Mouse (Mus musculus) MEL (cell line): ENCODE data around the gene Ablim2. TPM values are rescaled to one million over a fixed set of nuclear protein-coding genes. Genes with fewer than 3 reads are reported as not detected.

Experiments used
- DNase-seq: peaks from one replicate; pipeline ENCODE4 v3.0.0; 2011; ENCODE audit warnings: low read depth, low spot score
- H3K27ac ChIP-seq: 2 replicates; pipeline ENCODE4 v1.5.1; 2012; ENCODE audit warnings: low read depth, mild to moderate bottlenecking, control low read depth, low read length, moderate library complexity; ENCODE audit not compliant: control insufficient read depth
- H3K27me3 ChIP-seq, 2 experiments: fragments of 150-350 bp in 1 of 2; sonication (generic) in 1 of 2; 2 replicates each; pipeline ENCODE4 v1.6.1; 2012; ENCODE audit warnings: low read length in 2 of 2, mild to moderate bottlenecking in 2 of 2, improper control_type of control experiment in 1 of 2, moderate library complexity in 1 of 2; ENCODE audit not compliant: insufficient read depth in 2 of 2, control insufficient read depth in 1 of 2
- H3K36me3 ChIP-seq, 2 experiments: 2 replicates each; pipeline ENCODE4 v1.6.1; 2012 to 2014; ENCODE audit warnings: low read length in 2 of 2, improper control_type of control experiment in 1 of 2, inconsistent platforms in 1 of 2, mild to moderate bottlenecking in 1 of 2; ENCODE audit not compliant: insufficient read depth in 2 of 2, control insufficient read depth in 1 of 2
- H3K4me1 ChIP-seq, 2 experiments: fragments of 150-350 bp in 1 of 2; sonication (generic) in 1 of 2; 2 replicates each; pipeline ENCODE4 v1.6.1; 2012; ENCODE audit warnings: low read length in 2 of 2, improper control_type of control experiment in 1 of 2, mild to moderate bottlenecking in 1 of 2; ENCODE audit not compliant: insufficient read depth in 2 of 2, control insufficient read depth in 1 of 2
- H3K4me3 ChIP-seq, 2 experiments: fragments of 150-350 bp in 1 of 2; sonication (generic) in 1 of 2; 2 replicates each; pipeline ENCODE4 v1.5.1; 2012; ENCODE audit warnings: low read depth in 2 of 2, low read length in 2 of 2, mild to moderate bottlenecking in 2 of 2, moderate library complexity in 2 of 2, control low read depth in 1 of 2, improper control_type of control experiment in 1 of 2; ENCODE audit not compliant: control insufficient read depth in 1 of 2, insufficient read depth in 1 of 2
- H3K79me2 ChIP-seq: 2 replicates; pipeline ENCODE4 v1.6.1; 2012; ENCODE audit warnings: mild to moderate bottlenecking, low read length, moderate library complexity; ENCODE audit not compliant: control insufficient read depth, poor library complexity, insufficient read depth
- H3K9ac ChIP-seq: 2 replicates; pipeline ENCODE4 v1.6.1; 2012; ENCODE audit warnings: low read depth, mild to moderate bottlenecking, control low read depth, low read length, moderate library complexity; ENCODE audit not compliant: control insufficient read depth, poor library complexity, severe bottlenecking
- H3K9me3 ChIP-seq: fragments of 150-350 bp; sonication (generic); replicated peaks from 2 replicates; pipeline ENCODE4 v1.6.1; 2012; ENCODE audit warnings: mild to moderate bottlenecking, low read length, improper control_type of control experiment, moderate library complexity; ENCODE audit not compliant: insufficient read depth
- CTCF ChIP-seq, 3 experiments: IDR thresholded peaks in 2 of 3; conservative IDR thresholded peaks in 1 of 3; 2 replicates each; pipeline ENCODE4 v1.5.1; 2011 to 2012; ENCODE audit warnings: low read length in 3 of 3, low read depth in 2 of 3, mild to moderate bottlenecking in 2 of 3, improper control_type of control experiment in 1 of 3, inconsistent platforms in 1 of 3, mixed read lengths in 1 of 3, moderate library complexity in 1 of 3; ENCODE audit not compliant: control insufficient read depth in 1 of 3, insufficient read depth in 1 of 3, poor library complexity in 1 of 3, severe bottlenecking in 1 of 3
- E2F4 ChIP-seq: IDR thresholded peaks from 2 replicates; pipeline ENCODE4 v1.6.1; 2011; ENCODE audit warnings: low read depth, low read length, improper control_type of control experiment, borderline replicate concordance
- ETS1 ChIP-seq: IDR thresholded peaks from 2 replicates; pipeline ENCODE4 v1.6.1; 2012; ENCODE audit warnings: low read depth, mild to moderate bottlenecking, inconsistent platforms, low read length, improper control_type of control experiment, moderate library complexity
- GABPA ChIP-seq: IDR thresholded peaks from 2 replicates; pipeline ENCODE4 v1.6.1; 2012; ENCODE audit warnings: low read depth, mild to moderate bottlenecking, inconsistent platforms, low read length, improper control_type of control experiment, moderate library complexity
- GATA1 ChIP-seq: IDR thresholded peaks from 2 replicates; pipeline ENCODE4 v1.6.1; 2011; ENCODE audit warnings: low read depth, low read length, improper control_type of control experiment
- HCFC1 ChIP-seq: IDR thresholded peaks from 2 replicates; pipeline ENCODE4 v1.6.1; 2012; ENCODE audit warnings: low read depth, mild to moderate bottlenecking, inconsistent platforms, low read length, improper control_type of control experiment, moderate library complexity
- JUND ChIP-seq: IDR thresholded peaks from 2 replicates; pipeline ENCODE4 v1.6.1; 2011; ENCODE audit warnings: low read depth, mild to moderate bottlenecking, improper control_type of control experiment, low read length
- MEF2A ChIP-seq: IDR thresholded peaks from 2 replicates; pipeline ENCODE4 v1.6.1; 2014; ENCODE audit warnings: low read depth, mild to moderate bottlenecking, inconsistent platforms, low read length, improper control_type of control experiment; ENCODE audit not compliant: poor library complexity, insufficient replicate concordance, severe bottlenecking; ENCODE audit errors: extremely low read depth
- MYC ChIP-seq: IDR thresholded peaks from 2 replicates; pipeline ENCODE4 v1.6.1; 2011; ENCODE audit warnings: low read depth, mild to moderate bottlenecking, low read length, improper control_type of control experiment, moderate library complexity
- NELFE ChIP-seq: IDR thresholded peaks from 2 replicates; pipeline ENCODE4 v1.6.1; 2011; ENCODE audit warnings: low read depth, low read length, improper control_type of control experiment
- POLR2A ChIP-seq, 2 experiments: IDR thresholded peaks; 2 replicates each; pipeline ENCODE4 v1.6.1; 2011 to 2012; ENCODE audit warnings: low read length in 2 of 2, mild to moderate bottlenecking in 2 of 2, control low read depth in 1 of 2, improper control_type of control experiment in 1 of 2, low read depth in 1 of 2, moderate library complexity in 1 of 2; ENCODE audit not compliant: control insufficient read depth in 1 of 2, insufficient read depth in 1 of 2, poor library complexity in 1 of 2
- POLR2AphosphoS2 ChIP-seq: IDR thresholded peaks from 2 replicates; pipeline ENCODE4 v1.6.1; 2011; ENCODE audit warnings: low read length, improper control_type of control experiment
- RAD21 ChIP-seq: IDR thresholded peaks from 2 replicates; pipeline ENCODE4 v1.6.1; 2011; ENCODE audit warnings: mild to moderate bottlenecking, low read depth, low read length, improper control_type of control experiment
- RCOR1 ChIP-seq: IDR thresholded peaks from 2 replicates; pipeline ENCODE4 v1.6.1; 2012; ENCODE audit warnings: low read depth, mild to moderate bottlenecking, inconsistent platforms, low read length, improper control_type of control experiment
- SMC3 ChIP-seq: IDR thresholded peaks from 2 replicates; pipeline ENCODE4 v1.6.1; 2011; ENCODE audit warnings: low read depth, low read length, improper control_type of control experiment
- TBP ChIP-seq: IDR thresholded peaks from 2 replicates; pipeline ENCODE4 v1.8.0; 2011; ENCODE audit warnings: low read depth, low read length, improper control_type of control experiment
- TCF12 ChIP-seq: IDR thresholded peaks from 2 replicates; pipeline ENCODE4 v1.6.1; 2014; ENCODE audit warnings: low read depth, mild to moderate bottlenecking, inconsistent platforms, low read length, improper control_type of control experiment, moderate library complexity
- USF1 ChIP-seq: IDR thresholded peaks from 2 replicates; pipeline ENCODE4 v1.6.1; 2014; ENCODE audit warnings: low read depth, mild to moderate bottlenecking, inconsistent platforms, low read length, improper control_type of control experiment, moderate library complexity
- USF2 ChIP-seq, 2 experiments: IDR thresholded peaks; 2 replicates each; pipeline ENCODE4 v1.6.1; 2011 to 2012; ENCODE audit warnings: improper control_type of control experiment in 2 of 2, low read length in 2 of 2, borderline replicate concordance in 1 of 2, inconsistent platforms in 1 of 2, low read depth in 1 of 2, mild to moderate bottlenecking in 1 of 2; ENCODE audit not compliant: insufficient read depth in 1 of 2
- polyA plus RNA-seq, 2 experiments: library from polyadenylated mRNA; stranded (reverse) in 1 of 2; unstranded in 1 of 2; fragments of >175 nt in 1 of 2; fragments of >200 nt in 1 of 2; gene quantifications; 2 replicates each; pipeline versions ENCODE4 v1.2.1 to v1.2.4; 2012; ENCODE audit warnings: low replicate concordance in 2 of 2, low read depth in 1 of 2; ENCODE audit not compliant: insufficient read length in 2 of 2, insufficient read depth in 1 of 2, missing spikeins in 1 of 2
- total RNA-seq: library from RNA; depleted of rRNA; stranded (reverse); fragments of 300-350 nt; gene quantifications from 2 replicates; pipeline ENCODE4 v1.2.3, GENCODE M21; 2012

Gene Ablim2
- total and polyA plus RNA-seq, 3 experiments = not detected

DNA sequence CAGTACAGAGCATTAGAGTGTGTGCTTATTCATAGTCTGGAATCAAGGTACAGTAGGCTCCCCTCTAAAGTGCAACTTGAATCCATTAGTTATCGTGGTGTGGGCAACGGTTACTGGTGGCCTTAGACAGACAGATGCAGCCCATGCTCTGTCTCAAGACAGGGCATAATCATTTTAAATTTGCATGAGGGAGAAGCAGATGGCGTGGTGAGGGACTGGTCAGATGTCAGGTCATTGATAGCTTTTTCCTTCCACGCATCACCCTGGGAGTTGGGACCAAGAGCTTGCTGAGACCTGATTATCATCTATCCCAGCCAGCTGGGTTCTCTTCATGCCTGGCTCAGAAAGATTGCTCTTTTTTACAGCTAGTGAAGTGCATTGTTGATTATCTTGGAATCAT lies 162.4 kb downstream of the Ablim2 start:
- Histone ChIP-seq H3K79me2 (no peaks in the 10 kb centered on the region), H3K4me3 (no peak overlapping the region), H3K9ac (no peak overlapping the region), H3K36me3 (no peaks in the 10 kb centered on the region), H3K27ac (no peak overlapping the region), H3K27me3 (no peaks in the 10 kb centered on the region), H3K9me3 (no peaks in the 10 kb centered on the region), H3K4me1 (no peaks in the 10 kb centered on the region)
- no peak for TF ChIP-seq POLR2AphosphoS2
- no peak for TF ChIP-seq MYC
- no peak for TF ChIP-seq MEF2A
- no peak for TF ChIP-seq SMC3
- TF ChIP-seq NELFE = no peak
- no peak for TF ChIP-seq POLR2A (IDR thresholded peaks at IDR 0.05; ENCODE audit: control insufficient read depth in 1 of 2, insufficient read depth in 1 of 2, low read depth in 1 of 2, low read length in 2 of 2, poor library complexity in 1 of 2)
- TF ChIP-seq ETS1 = no peak
- no peak for TF ChIP-seq CTCF (IDR thresholded peaks at IDR 0.05 in 2 of 3, conservative IDR thresholded peaks at IDR 0.05 in 1 of 3; ENCODE audit: control insufficient read depth in 1 of 3, insufficient read depth in 1 of 3, low read depth in 2 of 3, low read length in 3 of 3, poor library complexity in 1 of 3, severe bottlenecking in 1 of 3)
- no peak for TF ChIP-seq USF2 (IDR thresholded peaks at IDR 0.05; ENCODE audit: borderline replicate concordance in 1 of 2, insufficient read depth in 1 of 2, low read depth in 1 of 2, low read length in 2 of 2)
- TF ChIP-seq GATA1 = no peak
- no peak for DNase-seq

DNA sequence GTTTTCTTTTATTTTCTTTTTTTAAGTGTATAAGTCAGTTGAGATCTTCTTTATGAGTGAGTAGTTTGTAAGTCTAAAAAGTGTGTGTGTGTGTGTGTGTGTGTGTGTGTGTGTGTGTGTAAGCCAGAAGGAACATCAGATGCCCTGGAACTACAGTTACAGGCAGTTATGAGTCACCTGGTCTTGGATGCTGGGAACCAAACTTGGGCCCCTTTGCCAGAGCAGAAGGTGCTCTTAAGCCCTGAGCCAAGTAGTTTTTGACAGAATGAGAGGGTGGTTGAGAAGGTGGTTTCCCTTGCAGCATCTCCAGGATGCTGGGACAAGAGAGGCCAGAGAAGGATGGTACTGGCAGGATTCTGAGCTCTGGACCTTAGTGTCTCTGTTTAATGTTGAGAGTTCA lies 162.9 kb downstream of the Ablim2 start:
- no peaks in the 10 kb centered on the region for H3K4me1 ChIP-seq
- no peaks in the 10 kb centered on the region for H3K36me3 ChIP-seq
- H3K27ac ChIP-seq = no peak overlapping the region
- DNase-seq = no peak
- TF ChIP-seq HCFC1 (no peak), ETS1 (no peak), GABPA (no peak), USF1 (no peak), RCOR1 (no peak), TBP (no peak), POLR2AphosphoS2 (no peak), TCF12 (no peak), RAD21 (no peak), JUND (no peak), E2F4 (no peak)
- H3K79me2 ChIP-seq = no peaks in the 10 kb centered on the region
- no peaks in the 10 kb centered on the region for H3K27me3 ChIP-seq
- H3K4me3 ChIP-seq = no peak overlapping the region
- no peak overlapping the region for H3K9ac ChIP-seq
- no peaks in the 10 kb centered on the region for H3K9me3 ChIP-seq
